Mouse (Mus musculus) CD4-positive, CD25-positive, alpha-beta regulatory T cell, adult 4 months (primary cell): ENCODE measurements around the gene Suco. TPM values are rescaled to one million over a fixed set of nuclear protein-coding genes. Genes with fewer than 3 reads are reported as not detected.

Experiments
- ATAC-seq: one replicate; pipeline ENCODE4 v1.8.0; 2017
- polyA plus RNA-seq, 2 experiments: library from polyadenylated mRNA; unstranded; fragments of 100-300 nt; shearing (Covaris generic); gene quantifications; one replicate each; pipeline ENCODE4 v1.2.1; 2017

Suco gene
- 10 to 100 TPM; 24.8 to 31.1 TPM for polyA plus RNA-seq

- ATAC-seq, result peak; percentile 86
These were observed at the start of gene Suco for GRCm38 (mm10) chr1:161876553-161877447. Gene Suco, minus strand, starts transcription at chr1:161876682.

DNA sequence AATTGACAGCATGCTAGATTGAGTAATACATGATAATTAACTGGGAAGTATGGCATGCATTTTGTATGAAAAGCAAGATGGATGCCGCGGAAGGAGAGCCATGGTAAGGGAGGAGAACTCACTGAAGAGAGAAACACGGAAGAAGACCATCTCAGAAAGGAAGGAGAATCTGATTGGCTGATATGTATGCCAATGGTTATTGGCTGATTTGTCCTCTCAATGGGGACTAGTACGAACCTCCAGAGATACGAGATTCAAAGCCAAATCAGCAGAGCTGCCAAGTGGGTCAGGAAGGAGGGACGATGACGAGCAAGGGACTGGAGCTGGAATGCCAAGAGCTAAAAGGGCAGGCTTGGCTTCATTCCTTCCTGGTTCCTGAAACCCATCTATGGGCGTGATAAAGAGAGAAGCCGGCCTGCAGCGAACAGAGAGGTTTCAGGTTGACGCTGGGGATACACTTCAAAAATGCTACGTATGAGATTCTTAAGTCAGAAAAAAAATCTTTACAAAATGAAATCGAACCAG, 48.9 kb upstream of the Suco start:
- no peak for ATAC-seq

DNA sequence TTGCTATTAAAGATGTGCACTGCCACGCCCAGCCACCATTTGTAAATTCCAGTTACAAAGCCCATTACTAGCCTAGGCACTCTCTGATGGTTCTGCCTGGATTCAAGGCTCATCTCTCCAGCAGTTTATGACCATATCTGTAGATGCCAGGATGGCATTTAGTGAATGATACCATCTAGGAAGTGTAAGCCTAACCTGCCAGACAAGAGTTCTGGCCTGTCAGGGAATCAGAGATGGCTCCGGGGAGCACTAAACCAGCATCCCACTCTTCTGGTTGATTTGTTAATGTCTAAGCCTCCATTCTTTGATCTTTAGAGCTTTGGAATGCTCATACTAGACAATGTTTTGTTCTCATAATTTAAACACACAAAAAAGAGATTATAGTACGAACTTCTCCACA, 47.8 kb upstream of the Suco start:
- no peak for ATAC-seq

DNA sequence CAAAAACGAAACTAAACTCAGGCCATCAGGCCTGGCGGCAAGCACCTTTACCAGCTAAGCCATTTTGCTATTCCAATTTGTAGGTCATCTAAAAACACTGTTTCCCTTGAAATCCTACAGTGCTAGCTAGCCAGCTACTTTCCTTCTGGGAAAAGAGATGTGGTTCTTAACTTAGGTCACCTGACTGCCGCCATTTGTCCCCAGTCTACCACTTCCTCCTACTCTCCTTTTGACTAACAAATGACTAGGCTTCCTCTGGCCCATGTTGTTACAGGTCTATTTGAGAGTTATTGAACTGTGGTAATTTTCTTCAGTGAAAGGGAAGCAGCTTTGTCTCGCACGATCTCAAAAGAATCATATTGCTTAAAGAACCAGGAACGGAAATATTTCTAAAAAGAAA, 45.4 kb upstream of the Suco start:
- peak; percentile 70 for ATAC-seq

- no peak for ATAC-seq
These were observed 44.3 kb upstream of the Suco start for GRCm38 (mm10) chr1:161920475-161921454.

DNA sequence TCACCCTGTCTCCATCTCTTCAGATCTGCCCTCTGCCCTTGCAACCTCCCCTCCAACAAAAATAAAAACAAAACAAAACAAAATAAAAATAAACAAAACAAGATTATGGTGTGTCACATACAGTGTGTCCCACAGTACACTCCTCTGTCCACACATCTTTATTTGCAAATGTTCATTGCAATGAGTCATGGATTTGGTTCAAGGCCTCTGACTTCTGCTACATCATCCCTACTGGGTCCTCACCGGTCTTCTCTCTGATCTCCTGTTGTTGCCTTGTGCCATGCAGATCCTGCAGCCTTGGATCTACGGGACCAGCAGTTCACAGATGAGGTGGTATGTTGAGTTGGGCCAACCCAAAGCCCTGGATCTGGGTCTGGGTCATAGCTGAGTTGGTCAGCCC, 43.1 kb upstream of the Suco start:
- no peak for ATAC-seq

DNA sequence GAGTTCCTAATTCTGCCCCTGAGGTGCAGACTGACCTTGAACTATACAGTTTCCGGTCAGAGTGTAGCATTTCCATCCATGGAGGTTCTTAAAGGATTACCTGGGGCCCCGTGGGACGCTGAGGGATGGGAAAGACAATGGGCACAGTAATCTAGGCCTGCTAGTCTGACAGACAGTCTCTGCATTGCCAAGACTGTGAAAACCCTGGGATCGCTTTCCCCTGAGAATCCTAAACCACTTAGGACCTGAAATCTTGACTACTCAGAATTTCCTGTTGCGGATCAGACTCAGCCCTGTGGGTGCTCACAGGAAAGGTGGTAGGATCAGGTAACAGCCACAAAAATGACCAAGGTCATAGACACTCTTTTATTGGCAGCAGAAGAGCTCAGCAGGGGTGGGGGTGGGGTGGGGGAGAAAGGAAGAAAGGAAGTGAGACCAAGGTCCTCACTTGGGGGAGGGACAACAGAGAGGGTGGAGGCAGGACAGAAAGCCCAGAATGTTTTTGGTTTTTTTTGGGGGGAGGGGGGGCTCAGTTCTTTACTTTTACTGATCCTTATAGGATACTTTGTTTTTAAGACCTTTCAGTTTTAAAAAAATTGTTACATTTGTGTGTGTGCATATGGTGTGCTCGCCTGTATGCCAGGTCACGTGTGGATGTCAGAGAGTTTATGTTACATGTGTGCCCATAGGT, 42.3 kb upstream of the Suco start:
- no peak for ATAC-seq

DNA sequence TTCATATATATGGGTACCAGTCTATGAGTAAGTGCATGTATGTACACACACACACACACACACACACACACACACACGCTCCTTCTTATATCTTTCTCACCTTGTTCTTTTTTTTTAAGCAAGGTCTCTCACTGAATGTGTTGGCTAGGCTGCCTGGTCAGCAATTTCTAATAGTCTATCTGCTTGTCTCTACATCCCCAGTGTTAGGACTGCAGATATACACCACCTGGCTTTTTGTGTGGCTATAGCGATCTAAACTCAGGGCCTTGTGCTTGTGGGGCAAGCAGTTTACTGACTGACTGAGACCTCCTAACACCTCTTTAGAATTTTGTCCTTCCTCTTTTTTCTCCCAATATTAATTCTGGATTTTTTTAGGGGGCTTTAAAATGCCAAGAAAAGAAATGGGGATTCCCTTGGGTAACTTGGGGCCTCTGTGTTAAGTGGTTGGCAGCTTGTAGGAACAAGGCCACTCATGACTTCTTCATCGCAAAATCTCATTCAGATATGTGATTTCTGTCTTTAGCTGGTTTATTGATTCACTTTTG, 41.5 kb upstream of the Suco start:
- ATAC-seq, result no peak

DNA sequence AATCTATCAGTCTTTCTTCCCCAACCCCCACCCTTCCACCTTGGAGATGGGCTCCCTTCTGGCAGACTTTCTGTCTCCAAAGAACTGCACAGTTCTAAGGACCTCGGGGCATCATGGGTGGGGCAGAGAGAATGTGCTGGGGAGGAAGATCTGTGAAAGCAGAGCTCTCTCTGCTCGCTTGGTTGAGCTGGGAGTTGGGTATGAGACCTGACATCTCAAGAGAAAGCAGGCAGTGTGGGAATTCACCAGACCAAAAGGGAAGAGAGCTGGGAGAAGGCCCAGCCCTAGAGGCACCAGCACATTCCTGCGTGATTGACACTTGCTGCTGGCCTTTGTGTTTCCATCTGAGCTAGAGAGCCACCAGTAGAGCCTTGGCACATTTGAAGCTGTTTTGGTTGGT, 39.6 kb upstream of the Suco start:
- no peak for ATAC-seq

DNA sequence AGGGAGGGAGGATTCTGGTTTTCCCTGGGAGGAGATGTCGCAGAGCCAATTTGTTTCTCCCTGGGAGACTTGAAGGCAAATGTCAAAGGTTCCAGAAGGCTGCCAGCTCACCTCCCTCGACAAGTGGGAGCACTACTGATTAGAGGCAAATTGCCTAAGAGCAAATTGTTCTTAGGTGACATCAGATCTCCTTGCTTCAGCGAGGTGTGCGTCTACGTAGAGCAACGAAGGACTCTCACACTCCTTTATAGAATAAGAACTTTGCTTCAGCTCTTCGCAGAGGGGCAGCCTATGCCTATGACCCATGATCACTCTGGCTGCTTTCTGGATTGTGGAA, 37.1 kb upstream of the Suco start:
- ATAC-seq, result no peak

DNA sequence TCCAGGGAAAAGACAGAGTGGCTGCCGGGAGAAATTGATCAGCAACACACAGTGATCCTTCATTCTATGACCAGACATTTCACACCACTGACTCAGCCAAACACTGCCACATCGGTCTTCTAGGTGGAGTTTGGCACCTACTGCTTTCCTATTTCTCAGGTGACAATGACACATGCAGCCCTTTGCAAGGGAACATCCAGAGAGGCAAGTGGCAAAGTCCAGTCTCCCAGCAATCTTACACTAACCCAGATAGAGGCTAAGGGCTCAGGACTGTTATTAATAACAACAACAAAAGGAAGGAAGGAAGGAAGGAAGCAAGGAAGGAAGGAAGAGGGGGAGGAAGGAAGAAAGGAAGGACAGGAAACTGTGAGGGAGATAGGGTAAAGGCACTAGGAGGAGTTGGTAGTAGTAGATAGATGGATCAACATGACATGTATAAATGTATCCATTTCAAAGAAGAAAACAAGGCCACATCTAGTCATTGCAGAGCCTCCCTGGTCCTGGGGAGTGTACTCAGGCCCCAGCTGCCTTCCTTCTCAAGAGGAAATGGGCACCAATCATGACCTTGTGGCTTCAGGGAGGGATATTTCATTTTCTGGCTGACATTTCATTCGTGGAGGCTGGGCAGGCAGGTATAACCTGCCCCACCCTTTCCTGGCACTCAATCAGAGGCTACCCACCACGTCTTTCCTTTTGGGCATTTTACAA, 36.6 kb upstream of the Suco start:
- ATAC-seq, result peak; percentile 26

GRCm38 (mm10) chr1:161909074-161909473, 32.6 kb upstream of the Suco start:
- ATAC-seq, result no peak

GRCm38 (mm10) chr1:161907795-161908457, 31.4 kb upstream of the Suco start:
- peak; percentile 72 for ATAC-seq

DNA sequence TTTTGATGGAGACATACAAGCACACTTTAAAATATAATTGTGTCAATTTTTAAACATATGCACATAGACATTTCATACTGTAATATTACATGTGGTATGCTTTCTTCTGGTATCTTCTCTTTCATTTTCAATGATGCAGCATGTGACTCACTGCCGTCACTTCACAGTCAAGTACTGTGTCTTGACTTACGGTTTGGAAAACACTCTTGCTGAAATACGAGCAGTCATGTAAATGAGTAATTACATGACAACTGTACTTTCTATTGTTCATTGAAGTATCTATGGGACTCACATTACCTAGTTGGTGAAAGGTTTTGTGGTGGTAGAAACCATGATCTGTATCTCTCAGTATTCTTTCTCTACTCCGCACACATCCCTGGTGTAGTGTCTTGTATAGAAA, 30.6 kb upstream of the Suco start:
- peak; percentile 82 for ATAC-seq

DNA sequence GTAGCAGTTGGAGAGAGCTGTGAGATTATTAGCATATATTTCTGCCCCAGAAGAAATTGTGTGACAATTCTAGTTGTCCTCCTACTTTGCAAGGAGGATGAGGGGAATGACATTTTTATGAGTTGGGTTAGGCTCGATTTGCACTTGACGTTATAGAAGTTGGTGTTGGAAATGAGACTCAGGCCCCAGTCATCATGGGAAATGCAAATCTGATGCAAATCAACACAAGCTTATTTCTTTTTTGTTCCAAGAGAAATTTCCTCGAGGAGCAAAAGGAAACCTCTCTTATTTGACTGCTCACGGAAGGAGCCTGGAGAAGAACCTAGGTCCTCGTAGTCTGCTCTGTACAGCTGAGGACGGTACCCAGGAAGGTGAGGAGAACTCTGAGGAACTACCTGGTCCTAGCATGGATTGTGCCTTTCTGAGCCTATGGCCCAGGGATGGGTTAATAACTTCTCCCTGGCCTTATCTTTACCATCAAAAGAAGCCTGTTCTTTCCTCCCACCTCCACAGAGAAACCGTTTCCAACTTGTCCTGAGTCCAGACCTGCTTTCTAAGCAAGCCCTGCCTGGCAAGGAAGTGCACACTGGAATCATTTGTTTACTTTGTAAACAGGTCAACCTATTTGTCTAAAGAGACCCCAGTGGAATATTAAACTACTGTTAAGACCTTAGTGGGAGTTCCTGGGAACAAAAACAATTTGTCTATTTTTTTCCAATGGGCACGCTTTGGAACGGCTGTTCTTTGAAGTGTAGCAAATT, 26.4 kb upstream of the Suco start:
- no peak for ATAC-seq

- ATAC-seq, result no peak
These were observed 23.6 kb upstream of the Suco start for GRCm38 (mm10) chr1:161900129-161900528.

DNA sequence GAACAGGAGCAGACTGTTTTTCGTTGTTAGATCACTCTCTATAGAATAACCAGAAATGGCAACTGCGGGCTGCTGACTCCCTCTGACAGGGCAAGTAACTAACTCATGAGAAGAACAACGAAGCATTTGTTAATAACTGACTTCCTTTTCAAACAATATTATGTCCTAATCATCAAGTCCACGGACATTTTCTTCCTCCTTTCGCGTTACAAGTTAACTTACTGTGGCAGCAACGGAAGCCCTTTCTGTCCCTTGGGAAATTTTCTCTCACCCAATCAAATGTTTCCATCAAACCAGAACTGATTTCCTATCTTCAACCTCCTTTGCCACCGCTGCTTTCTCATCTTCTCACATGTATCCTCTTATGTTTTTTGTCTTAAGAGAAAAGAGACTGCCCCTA, 20.8 kb upstream of the Suco start:
- ATAC-seq, result no peak

- ATAC-seq, result no peak
These were observed 19.6 kb upstream of the Suco start for GRCm38 (mm10) chr1:161896130-161896529.

DNA sequence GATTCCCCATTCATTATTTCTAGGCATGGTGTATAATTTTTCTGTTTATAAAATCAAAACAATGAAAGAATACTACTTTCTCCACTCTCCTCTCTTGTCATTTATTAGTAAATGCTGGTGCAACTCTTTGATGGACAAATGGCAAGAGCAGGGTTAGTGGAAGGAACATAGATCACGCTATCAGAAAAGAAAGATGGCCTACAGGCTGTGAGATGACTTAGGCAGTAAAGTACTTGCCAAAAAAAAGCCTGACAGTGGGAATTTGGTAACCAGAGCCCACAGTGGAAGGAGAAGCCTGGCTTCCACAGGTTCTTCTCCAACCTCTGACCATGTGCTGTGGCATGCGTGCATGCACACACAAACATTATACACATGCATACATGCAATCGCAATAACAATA, 18.5 kb upstream of the Suco start:
- no peak for ATAC-seq

DNA sequence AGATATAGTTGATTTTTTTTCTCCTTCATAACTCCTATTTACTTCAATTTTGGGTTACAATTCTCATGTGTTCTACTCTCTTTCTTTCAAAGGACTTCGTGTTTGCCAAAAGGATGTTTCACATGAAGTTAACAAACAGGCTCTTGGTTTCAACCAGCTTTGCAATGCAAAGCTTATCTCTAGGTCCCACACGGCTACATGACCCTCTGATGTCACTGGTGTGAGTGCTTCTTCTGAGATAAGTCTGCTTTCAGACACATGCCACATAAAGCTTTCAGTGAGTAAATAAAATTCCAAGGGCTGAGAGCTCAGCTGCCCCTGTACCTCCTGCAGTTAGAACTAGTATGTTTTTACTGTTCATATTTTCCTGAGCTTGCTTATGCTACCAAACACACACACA, 18.1 kb upstream of the Suco start:
- no peak for ATAC-seq
